Mouse (Mus musculus): ENCODE data around the gene Plekhs1.

The Plekhs1 gene

DNA sequence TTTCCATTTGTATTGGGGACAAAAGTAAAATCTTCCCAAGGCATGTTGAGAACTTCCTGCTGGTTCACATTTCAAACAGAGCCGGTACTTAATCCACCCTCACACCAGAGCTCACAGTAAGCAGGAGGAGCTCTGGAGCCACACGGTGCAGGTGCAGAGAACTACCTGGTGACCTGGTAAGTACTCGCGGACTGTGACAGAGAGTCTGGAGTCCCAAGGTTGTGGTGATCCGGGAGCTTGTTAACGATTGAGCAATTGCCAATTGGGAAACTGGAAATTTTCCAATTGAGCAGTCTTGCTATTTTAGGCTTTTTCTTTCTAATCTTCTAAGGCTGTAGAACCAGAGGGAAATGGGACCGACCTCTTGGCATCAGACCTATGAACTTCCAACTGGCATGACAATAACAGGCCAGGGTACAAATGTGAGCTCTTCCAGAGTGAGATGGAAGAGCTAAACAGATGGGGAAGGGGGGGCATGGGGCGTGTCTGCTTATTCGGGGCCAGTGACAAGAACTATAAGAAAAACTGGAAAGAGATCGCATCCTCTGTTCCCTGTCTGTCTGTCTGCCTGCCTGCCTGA lies at the start of gene Plekhs1:
Plekhs1 (plus strand) TSS at position 119 of the 580 bp plus-strand sequence.
- DNase-seq (ENCODE audit: low spot score in 2 of 2) = no peak

- DNase-seq (ENCODE audit: low spot score in 2 of 2) = no peak
Measured at GRCm38 (mm10) chr19:56418404-56418803, 43.0 kb upstream of the Plekhs1 start.

- DNase-seq (ENCODE audit: low spot score in 2 of 2) = no peak
Measured at GRCm38 (mm10) chr19:56419452-56419851, 42.0 kb upstream of the Plekhs1 start.

DNA sequence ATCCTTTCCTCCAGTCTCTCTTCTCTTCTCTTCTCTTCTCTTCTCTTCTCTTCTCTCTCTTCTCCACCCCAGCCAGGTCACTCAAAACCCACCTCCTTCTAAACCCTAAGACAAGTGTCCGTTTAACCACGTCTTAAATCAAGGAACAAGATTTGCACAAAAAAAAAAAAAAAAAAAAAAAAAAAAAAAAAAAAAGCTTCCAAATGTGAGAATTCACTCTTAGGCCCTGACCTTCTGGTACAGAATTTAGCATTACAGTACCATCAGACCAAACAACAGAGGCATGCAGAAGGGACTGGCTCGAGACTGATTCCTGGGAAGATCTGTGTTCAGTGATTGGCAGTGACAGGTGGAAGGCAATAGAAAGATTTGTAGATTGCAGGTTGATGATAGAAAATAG lies 41.1 kb upstream of the Plekhs1 start:
- DNase-seq (ENCODE audit: low spot score in 2 of 2) = no peak

DNA sequence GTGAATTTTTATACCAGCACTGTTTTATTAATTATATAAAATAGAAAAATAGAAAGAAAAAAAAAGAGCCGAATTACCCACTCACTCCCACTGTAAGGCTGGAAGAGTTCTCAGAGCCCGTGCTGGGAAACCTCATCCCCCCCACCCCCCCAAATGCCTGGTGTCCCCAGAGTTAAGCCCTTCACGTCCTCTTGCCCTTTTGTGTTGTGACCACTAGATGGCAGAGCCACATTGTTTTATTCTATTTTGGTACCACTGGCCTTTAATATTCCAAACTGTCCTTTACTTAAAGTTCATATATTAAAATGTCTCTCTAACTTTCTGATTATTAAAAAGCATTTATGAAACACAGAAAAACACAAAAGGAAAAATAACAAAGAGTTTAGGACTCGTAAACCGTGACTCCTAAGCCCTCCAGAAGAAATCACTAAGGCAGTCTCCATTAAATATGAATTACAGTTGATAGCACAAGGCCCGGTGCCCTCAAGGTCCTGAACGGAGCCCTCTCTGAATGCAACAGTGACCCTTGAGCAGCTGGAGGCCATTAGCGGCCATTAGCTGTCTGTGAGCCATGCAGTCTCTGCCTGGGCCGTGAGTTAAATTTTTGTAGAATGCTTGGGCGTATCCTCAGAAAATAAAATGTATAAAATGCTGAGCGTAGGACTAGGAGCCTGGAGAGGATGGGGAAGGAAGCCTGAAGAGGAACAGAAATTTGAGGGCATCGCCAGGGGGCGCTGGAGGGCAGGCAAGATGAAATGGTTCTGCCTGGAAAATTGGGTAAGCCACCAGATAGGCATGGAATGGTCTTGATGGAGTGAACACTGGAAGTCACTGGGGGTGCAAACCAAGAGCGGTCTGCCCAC lies 38.7 kb upstream of the Plekhs1 start:
- peak; percentile 75 to 77 for DNase-seq (ENCODE audit: low spot score in 2 of 2)

- DNase-seq (ENCODE audit: low spot score in 2 of 2) = no peak
Measured at GRCm38 (mm10) chr19:56423370-56423769, 38.1 kb upstream of the Plekhs1 start.

DNA sequence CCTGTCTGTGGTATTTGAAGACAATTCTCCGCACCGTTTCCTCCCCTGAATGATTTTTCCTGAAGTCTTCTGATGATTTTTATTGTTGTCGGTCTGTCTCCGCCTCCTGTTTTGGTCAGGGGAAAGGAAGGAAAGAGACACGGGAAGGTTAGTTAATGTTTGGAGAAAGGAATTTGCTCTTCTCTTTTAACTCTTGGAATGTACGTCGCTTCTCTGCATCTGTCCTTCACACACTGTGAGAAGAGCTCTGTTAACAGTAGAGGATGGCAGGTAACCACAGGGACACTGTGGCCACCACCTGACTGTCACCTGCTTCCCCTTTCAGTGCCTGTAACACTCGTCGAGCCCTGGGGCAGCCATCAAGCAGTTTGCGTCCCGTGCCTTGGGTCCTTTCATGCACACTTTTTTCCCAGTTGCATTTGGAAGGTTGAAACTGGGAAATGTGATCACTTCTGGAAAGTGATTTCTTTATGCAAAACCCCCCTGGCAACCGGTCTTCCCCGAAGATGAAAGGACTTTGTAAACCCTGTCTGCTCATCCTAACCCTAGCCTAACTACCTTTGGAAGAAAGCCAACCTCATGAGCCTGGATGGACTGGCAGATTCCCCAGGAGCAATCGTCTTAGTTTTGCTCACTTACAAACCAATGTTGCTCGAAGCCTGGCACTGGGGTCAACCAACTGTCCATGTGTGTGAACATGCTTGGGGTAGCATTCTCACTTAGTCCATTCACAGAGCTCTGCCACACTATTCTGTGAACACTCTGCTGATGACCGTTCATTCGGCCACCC lies 36.6 kb upstream of the Plekhs1 start:
- DNase-seq (ENCODE audit: low spot score in 2 of 2) = no peak

- DNase-seq (ENCODE audit: low spot score in 2 of 2) = no peak
Measured at GRCm38 (mm10) chr19:56425492-56425891, 35.9 kb upstream of the Plekhs1 start.

DNA sequence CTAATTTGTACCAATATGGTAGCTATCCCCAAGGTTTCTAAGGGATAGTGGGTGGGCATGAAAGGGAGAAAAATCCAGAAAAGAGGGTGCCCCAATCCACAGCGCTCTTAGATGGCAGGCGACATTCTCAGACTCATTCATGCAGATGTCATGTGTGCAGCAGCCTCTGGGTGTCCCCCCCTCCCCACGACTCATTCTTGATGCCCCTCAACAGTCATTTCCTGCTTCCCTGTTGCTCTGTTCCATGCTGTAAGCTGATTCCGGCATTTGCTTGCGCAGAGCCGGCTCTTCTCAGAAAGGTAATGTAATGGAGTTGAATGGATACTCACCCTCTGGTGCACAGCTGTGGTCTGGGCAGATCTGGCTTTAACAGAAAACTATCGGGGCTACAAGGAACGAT lies 31.1 kb upstream of the Plekhs1 start:
- no peak for DNase-seq (ENCODE audit: low spot score in 2 of 2)

GRCm38 (mm10) chr19:56432706-56433105 lies 28.7 kb upstream of the Plekhs1 start:
- DNase-seq (ENCODE audit: low spot score in 2 of 2) = no peak

DNA sequence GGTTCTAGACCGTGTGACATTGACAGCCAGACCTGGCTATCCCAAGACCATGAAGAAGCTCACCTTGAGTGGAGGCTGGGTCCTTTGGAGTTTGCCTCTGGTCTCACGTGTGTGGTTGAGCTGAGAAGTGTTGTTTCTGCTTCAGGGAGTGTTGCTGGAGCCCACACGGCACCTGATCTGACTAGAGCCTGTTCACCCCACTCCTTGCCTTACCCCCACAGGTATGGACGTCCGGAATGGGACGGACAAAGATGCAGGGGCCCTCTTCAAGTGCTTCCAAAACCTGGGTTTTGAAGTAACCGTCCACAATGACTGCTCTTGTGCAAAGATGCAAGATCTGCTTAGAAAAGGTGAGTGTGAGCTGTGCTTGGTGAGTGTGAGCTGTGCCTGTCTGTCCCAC lies 27.9 kb upstream of the Plekhs1 start:
- no peak for DNase-seq (ENCODE audit: low spot score in 2 of 2)

DNA sequence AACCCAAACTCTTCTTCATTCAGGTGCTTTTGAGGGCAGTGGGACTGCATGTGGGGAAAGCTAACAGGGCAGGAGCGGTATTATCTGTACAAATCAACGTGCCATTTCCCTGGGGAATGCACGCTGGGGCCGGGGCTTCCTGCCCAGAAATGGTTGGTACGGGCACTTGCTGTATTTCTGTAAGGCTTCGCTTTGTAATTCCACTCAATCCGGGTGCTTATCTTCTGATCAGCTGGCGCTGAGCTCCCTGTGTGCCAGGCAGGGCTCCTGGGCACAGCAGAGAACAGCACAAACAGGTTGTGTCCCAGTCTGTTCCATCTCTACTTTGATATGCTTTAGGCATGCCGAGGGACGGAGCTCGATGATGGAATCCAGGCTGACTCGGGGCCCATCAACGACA lies 25.1 kb upstream of the Plekhs1 start:
- no peak for DNase-seq (ENCODE audit: low spot score in 2 of 2)

GRCm38 (mm10) chr19:56438357-56439071 lies 22.9 kb upstream of the Plekhs1 start:
- no peak for DNase-seq (ENCODE audit: low spot score in 2 of 2)

DNA sequence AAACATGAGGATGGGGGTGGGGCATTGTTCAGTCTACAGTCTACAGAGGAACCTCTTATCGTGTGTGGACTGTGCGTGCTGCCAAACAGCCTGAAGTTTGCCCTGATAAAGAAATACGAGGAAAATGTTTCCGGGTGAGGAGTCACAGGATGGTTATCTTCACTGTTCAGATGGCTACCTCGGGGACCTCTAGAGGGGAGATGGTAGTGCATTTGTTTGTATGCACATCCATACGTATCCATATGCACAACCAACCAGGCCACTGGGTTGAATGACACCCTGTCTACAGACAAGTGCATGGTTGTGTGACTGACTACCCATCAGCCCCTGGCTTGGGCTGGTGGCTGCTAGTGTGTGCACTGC lies 22.4 kb upstream of the Plekhs1 start:
- DNase-seq (ENCODE audit: low spot score in 2 of 2) = no peak

DNA sequence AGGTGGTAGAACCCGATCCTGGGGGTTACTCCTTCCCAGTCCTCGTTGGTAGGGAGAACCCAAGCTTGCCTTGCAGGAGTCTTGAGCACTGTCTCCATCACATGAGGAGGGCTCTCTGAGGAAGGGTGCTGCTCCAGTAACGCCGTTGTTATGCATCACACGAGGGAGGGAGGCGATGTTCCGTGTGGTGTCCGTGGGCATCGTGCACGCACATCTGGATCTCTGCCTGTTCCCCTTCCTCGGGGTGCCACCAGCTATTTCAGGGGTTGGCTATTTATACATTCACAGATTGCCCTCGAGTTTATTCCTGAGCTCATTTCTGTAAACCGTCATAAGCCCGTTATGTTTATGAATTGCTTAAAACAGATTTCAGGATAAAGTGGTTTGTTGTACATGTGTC lies 18.0 kb upstream of the Plekhs1 start:
- DNase-seq (ENCODE audit: low spot score in 2 of 2) = no peak

- DNase-seq (ENCODE audit: low spot score in 2 of 2) = no peak
Measured at GRCm38 (mm10) chr19:56448784-56449183, 12.7 kb upstream of the Plekhs1 start.

DNA sequence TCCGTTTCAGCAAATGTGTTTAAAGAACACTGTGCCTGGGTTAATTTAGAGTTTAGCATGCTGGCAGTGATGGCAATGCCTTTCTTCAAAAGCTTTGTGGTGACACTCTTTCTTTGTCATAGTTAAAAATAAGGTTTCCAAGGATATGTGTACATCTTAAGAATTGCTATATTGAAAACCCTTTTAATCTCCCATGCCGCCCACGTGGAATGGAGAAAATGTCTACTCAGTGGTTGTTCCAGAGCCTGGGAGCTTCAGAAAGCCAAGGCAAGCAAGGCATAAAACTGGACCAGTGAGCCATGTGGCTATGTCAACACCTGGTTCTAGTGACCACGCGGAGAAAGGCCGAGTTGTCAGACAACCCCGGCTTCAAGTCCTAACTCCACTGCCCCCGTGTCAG lies 11.9 kb upstream of the Plekhs1 start:
- no peak for DNase-seq (ENCODE audit: low spot score in 2 of 2)

GRCm38 (mm10) chr19:56450892-56451291 lies 10.5 kb upstream of the Plekhs1 start:
- no peak for DNase-seq (ENCODE audit: low spot score in 2 of 2)

DNA sequence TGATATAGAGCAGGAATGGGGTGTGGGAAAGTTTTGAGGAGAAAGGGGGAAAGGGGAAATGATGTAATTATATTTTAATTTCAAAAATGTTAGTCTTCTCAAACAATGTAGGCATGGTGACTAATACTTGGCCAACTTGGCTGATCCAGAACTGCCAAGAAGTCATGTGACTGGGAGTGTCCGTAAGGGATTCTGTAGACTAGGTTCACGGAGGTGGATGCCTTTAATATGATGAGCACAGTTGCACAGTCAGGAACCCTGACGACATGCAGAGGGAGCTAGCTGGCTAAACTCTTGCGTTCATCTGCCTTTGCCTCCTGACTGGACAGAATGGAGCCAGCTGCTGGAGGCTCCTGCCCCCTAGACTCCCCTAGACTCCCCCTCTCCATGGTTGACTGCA lies 9.6 kb upstream of the Plekhs1 start:
- no peak for DNase-seq (ENCODE audit: low spot score in 2 of 2)

DNA sequence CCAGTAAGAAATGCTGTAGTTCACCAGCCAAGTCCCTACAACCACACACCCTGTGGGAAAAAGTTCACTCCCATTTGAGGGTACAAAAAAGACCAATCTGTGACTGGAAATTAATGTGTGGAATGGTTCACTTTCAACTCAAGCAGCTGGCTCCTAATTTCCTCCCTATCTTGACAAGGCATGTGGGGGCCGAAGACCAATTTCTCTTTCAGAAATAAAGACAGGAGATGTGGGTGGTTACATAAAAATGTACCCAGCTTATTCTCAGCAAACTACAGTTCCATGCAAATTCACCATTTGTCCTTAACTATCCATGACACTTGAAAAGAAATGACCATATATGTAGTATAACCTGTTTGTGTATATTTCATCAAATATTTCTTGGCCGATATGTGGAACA lies 9.0 kb upstream of the Plekhs1 start:
- no peak for DNase-seq (ENCODE audit: low spot score in 2 of 2)

- no peak for DNase-seq (ENCODE audit: low spot score in 2 of 2)
Measured at GRCm38 (mm10) chr19:56454862-56455261, 6.6 kb upstream of the Plekhs1 start.

GRCm38 (mm10) chr19:56455369-56455768 lies 6.1 kb upstream of the Plekhs1 start:
- DNase-seq (ENCODE audit: low spot score in 2 of 2) = no peak

All from urinary bladder, adult 18-20 months (tissue).